Mouse (Mus musculus) gastrocnemius, postnatal 4 days (tissue): Measurements from ENCODE around the gene Dpf3. TPM values are rescaled to one million over a fixed set of nuclear protein-coding genes. Genes with fewer than 3 reads are reported as not detected.

Experiments
- DNase-seq, 2 experiments: peaks; one replicate each; pipeline ENCODE4 v3.0.0; 2021 to 2022; ENCODE audit warnings: low spot score in 2 of 2, mixed read lengths in 2 of 2
- total RNA-seq, 2 experiments: library from RNA; stranded (reverse); gene quantifications; 2 replicates each; pipeline ENCODE4 v1.2.3; 2021

Dpf3 gene
- total RNA-seq, 2 experiments from 2014 or later: 15.6 to 19.3 TPM

- no peak for DNase-seq
These were observed 10.4 kb upstream of the Dpf3 start for GRCm38 (mm10) chr12:83497959-83498358.

DNA sequence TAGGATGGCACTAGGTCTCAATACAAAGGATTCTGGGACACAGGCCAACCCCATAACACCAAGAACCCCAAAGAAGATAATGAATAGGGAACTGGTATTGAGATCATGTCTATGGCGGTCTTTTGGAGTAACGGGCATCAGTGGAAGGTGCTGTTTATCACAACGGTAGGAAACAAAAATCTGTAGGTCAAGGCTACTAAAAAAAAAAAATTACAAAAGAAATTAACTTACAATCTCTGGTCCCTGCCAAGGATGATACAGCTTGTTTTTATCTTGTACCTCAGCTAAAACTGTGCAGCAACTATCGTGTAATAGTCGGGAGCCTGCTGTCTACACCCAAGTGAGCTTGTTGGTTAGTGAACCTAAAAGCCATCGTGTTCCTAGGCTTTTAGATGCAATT, 9.2 kb upstream of the Dpf3 start:
- no peak for DNase-seq

GRCm38 (mm10) chr12:83496336-83496735, 8.8 kb upstream of the Dpf3 start:
- no peak for DNase-seq

GRCm38 (mm10) chr12:83495961-83496282, 8.4 kb upstream of the Dpf3 start:
- no peak for DNase-seq

- DNase-seq: no peak
These were observed 7.9 kb upstream of the Dpf3 start for GRCm38 (mm10) chr12:83495248-83495960.

DNA sequence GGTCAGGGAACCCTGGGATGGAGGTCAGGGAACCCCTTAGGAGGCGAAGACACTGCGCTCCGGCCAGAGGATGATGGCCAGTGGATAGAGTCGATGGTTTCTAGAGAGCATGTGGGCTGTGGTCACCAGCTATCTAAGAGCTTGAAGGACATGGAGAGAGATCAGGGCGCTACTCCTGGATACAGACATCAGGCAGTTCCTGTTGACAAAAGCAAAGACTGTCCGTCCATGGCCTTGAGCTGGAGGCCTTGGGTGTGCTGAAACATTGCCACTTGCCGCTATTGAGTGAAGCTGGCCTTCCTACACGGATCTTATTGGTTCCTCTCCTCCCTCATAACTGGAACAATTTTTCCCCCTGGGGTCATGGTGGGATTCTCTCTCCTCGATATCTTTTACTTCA, 6.7 kb upstream of the Dpf3 start:
- no peak for DNase-seq

- DNase-seq: no peak
These were observed 5.3 kb upstream of the Dpf3 start for GRCm38 (mm10) chr12:83492808-83493207.

GRCm38 (mm10) chr12:83491609-83492008, 4.1 kb upstream of the Dpf3 start:
- DNase-seq: no peak

DNA sequence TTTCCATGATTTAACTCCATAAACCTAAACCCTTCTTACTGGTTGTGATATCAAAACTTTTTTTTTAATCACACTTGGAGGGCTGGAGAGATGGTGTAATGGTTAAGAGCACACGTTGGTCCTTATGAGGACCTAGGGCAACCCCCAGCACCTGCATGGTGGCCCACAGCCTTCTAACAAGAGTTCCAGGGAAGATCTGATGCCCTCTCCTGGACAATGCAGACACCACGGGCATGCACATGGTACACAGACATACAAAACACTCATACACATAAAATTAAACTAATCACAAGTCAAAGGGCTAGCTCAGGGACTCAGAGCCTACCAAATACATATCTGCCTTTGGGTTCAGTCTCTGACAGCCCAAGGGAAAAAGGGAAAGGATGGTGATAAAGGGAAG, 2.2 kb upstream of the Dpf3 start:
- DNase-seq: no peak

DNA sequence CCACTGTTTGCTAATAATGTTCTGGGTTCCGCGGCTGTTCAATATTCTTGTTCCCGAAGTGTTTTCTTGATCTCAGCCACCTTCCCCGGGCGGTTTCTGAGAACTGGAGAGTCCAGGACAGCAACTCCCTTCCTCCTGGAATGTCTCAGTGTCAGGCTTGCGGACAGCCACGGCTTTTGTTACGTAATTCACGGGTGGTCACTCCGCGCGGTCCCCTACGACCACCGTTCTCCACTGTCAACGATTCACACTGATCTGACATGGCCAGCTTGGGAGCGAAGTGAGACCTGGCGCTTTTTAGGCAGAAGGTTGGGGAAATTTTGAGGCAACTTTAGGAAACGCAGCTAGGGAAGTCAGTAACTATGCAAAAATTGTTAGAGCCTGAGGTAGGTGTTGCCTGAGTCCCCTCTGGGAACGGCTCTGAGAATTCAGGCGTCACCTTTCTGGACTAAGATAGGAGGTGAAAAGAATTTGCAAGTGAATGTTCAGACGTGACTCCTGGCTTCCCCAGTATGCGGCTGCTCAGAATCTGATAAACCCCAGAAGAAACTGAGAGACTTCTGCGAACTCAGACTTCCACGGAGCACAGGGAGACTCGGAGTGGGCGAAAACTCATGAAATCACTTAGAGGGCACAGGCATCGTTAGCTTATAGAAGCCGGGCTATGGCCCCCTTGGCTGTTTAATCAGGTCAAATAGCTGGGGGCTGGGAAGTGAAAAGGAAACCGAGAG, 860 bp upstream of the Dpf3 start:
- no peak for DNase-seq

DNA sequence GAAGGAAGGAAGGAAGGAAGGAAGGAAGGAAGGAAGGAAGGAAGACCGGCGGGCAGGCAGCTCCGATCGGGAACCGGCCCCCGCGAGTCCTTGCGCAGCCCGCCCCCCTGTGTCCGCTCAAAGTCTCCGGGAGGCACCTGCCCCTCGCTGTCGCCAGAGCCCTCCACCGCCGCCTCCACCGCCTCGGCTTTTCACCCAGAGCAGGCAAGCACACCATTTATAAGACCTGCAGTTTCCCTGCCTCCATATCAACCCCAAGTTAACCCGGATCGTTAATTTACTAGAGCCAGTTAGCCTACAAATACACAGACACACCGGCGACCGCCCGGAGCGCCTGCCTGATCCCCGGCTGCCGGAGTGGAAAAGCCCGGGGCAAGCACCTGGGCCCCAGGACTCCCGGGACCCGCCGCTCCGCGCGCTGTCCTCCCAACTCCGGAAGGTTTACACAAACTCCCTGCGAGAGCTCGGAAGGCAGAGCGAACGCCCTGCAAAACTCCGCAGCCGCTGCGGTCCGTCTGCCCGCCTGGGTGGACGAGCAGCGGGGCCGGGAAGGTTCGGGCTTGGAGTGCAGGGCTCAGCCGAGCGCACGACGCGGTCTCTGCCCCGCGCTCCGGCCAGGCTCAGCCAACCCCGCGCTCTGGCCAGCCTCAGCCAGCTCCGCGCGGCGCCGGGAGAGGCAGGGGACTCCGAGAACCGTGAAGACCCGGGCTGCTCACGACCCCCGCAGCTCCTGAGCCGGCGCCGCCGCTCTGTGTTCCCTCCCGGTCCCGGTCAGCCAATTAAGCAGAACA, 650 bp downstream of the Dpf3 start:
- DNase-seq: peak; percentile 22 to 63

- DNase-seq: peak in 1 of 2 experiments; percentile 14
These were observed 1.4 kb downstream of the Dpf3 start for GRCm38 (mm10) chr12:83485911-83486670.

- no peak for DNase-seq
These were observed 2.4 kb downstream of the Dpf3 start for GRCm38 (mm10) chr12:83484855-83485745.

DNA sequence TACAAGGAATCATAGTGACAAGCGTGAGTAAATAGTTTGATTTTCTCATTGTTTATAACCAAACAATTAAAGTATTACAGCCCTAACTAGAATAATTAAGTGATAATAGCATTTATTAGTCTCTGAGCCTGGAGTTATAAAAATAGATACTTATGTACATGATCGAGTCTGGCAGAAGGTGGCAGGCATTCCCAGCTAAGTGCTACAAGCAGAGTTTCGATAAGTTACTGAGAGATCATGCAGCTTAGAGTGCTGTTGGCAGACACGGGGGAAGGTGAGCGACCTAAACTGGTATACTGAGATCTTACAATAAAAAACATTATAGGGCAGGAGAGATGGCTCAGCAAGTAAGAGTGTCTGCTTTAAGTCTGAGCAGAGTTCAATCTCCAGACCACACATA, 3.9 kb downstream of the Dpf3 start:
- DNase-seq: no peak

GRCm38 (mm10) chr12:83481439-83481838, 6.1 kb downstream of the Dpf3 start:
- DNase-seq: no peak

- no peak for DNase-seq
These were observed 7.6 kb downstream of the Dpf3 start for GRCm38 (mm10) chr12:83479818-83480401.

GRCm38 (mm10) chr12:83479140-83479539, 8.4 kb downstream of the Dpf3 start:
- DNase-seq: no peak

DNA sequence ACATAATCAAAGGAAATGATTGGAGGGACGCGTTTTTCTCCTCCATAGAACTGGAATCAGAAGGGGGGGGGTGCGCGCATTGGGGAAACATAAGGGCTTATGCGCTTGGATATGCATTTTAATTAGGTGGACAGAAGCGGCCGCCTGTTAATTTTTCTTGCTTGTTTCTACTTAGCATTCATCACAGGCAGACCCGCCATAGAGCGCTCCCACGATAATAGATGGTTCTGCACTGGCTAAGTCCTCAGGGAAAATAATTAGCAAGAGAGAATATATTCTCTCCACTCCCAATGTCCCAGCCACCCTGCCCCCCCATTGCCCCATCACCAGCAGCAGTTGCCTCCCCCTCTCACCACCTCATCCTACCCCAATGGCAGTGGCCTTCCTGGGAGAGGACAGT, 11.2 kb downstream of the Dpf3 start:
- no peak for DNase-seq

- DNase-seq: no peak
These were observed 12.1 kb downstream of the Dpf3 start for GRCm38 (mm10) chr12:83475419-83475818.

DNA sequence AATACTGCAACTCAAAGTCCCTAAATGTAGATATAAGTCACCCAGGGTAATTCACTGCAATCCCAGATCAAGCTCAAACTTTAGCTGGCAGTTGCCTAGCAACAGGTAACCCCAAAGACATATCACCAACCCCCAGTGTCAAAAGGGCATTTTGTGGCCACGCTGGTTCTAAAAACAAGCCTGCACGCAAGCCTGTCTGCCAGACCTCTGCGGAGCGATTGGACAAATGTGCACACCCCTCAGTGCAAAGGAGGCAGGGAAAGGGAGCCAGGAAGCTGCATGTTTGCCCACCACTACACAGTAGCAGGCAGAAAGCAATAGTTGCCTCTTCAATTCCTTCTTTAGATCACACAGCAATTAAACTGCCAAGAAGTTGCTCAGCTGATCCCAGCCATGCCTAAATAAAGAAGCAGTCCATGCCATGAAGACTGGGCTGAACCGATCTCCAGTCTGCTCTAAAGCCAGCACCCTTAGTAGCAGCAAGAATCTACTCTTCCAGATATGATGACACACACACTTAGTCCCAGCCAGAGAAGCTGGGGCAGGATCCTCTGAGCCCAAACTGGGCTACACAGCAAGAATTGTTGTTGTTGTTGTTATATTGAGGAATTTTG, 13.4 kb downstream of the Dpf3 start:
- DNase-seq: no peak
